Mouse (Mus musculus) MN1 (cell line): ENCODE results near the gene Tpcn1.
A peak's percentile ranks its signal among the peaks of the same experiment; 100 is the strongest.
"Not testable (repeated sequence)": the region's sequence is repeated elsewhere in the genome, so short reads cannot be mapped to it uniquely, and the experiment has no call there.

Source experiments
- DNase-seq: peaks from one replicate; pipeline ENCODE4 v3.0.0-alpha.2; 2016; ENCODE audit warnings: low spot score

Gene Tpcn1

GRCm38 (mm10) chr5:120511643-120512220 is 76.7 kb downstream of the Tpcn1 start:
- no peak for DNase-seq

GRCm38 (mm10) chr5:120510982-120511642 is 77.4 kb downstream of the Tpcn1 start, which contains the start of gene Slc8b1:
Slc8b1 (plus strand) TSS chr5:120511168.
- DNase-seq = peak; percentile 94

- DNase-seq = no peak
Measured at GRCm38 (mm10) chr5:120507311-120507710, 81.2 kb downstream of the Tpcn1 start.

- DNase-seq = peak; percentile 28
Measured at GRCm38 (mm10) chr5:120506490-120506889, 82.0 kb downstream of the Tpcn1 start.

- no peak for DNase-seq
Measured at GRCm38 (mm10) chr5:120505781-120506180, 82.7 kb downstream of the Tpcn1 start.

- DNase-seq = peak; percentile 83
Measured at GRCm38 (mm10) chr5:120505368-120505767, 83.1 kb downstream of the Tpcn1 start.

- DNase-seq = peak; percentile 94
Measured at GRCm38 (mm10) chr5:120503144-120503795, 85.2 kb downstream of the Tpcn1 start, which contains the start of gene Plbd2. Plbd2 (minus strand) TSS chr5:120503625.

- no peak for DNase-seq
Measured at GRCm38 (mm10) chr5:120502675-120503143, 85.8 kb downstream of the Tpcn1 start.

GRCm38 (mm10) chr5:120502147-120502621 is 86.3 kb downstream of the Tpcn1 start:
- DNase-seq = peak; percentile 73

GRCm38 (mm10) chr5:120500609-120501008 is 87.9 kb downstream of the Tpcn1 start:
- DNase-seq = not testable (repeated sequence)

- DNase-seq = no peak
Measured at GRCm38 (mm10) chr5:120499202-120499601, 89.3 kb downstream of the Tpcn1 start.

GRCm38 (mm10) chr5:120497071-120497470 is 91.4 kb downstream of the Tpcn1 start:
- no peak for DNase-seq

GRCm38 (mm10) chr5:120495703-120496226 is 92.7 kb downstream of the Tpcn1 start:
- DNase-seq = no peak

GRCm38 (mm10) chr5:120495064-120495702 is 93.3 kb downstream of the Tpcn1 start:
- peak; percentile 14 for DNase-seq

GRCm38 (mm10) chr5:120493873-120494395 is 94.5 kb downstream of the Tpcn1 start:
- peak; percentile 26 for DNase-seq

GRCm38 (mm10) chr5:120493440-120493839 is 95.0 kb downstream of the Tpcn1 start:
- DNase-seq = no peak

GRCm38 (mm10) chr5:120492437-120492836 is 96.0 kb downstream of the Tpcn1 start:
- no peak for DNase-seq

GRCm38 (mm10) chr5:120490679-120491192 is 97.7 kb downstream of the Tpcn1 start:
- peak; percentile 71 for DNase-seq

- no peak for DNase-seq
Measured at GRCm38 (mm10) chr5:120487844-120488243, 100.6 kb downstream of the Tpcn1 start.
